Mouse (Mus musculus): Measurements from ENCODE around the gene Foxp3.

Foxp3 gene

DNA sequence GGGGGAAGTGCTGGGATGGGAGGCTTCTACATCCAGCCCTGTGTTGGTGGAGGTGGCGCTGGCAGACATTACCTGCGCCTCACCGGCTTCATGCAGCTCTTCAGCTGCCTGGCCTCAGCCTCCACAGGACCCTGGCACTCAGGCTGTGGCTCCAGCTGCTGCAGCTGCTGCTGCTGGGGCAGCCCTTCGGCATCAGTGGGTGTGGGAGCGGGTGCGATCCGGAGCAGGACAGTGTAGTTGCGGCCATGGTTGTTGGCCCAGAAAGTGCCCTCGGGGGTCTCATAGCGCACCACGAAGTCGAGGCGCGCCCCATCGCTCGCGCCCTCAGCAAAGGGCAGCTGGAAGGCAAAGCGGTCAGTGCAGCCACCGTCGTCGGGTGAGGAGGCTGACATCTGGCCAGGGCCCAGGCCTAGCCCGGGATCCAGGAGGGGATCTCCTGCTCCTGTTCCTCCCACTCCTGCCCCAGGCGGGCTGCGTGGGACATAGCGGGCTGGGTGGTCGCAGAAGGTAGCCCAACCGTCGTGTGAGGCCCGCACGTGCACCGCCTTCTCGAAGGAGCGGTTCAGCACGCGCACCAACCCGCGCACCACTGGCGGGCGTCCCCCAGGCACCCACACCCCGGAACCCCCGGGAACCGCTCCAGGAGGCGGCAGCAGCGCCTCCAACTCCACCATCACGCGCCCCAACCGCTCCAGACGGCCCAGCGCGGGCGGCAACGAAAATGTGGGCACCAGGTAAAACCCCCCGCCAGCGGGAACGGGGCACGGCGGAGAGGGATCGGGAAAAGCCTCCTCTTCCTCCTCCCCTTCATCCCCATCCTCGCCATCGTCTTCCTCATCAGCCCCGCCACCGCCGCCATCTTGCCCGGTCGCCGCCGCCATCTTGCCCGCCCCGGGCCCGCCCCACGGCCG lies at the start of gene Foxp3:
TSS of gene Foxp3 (plus strand) at position 469 of the 911 bp plus-strand sequence.
- no peak for DNase-seq (ENCODE audit: low spot score)

DNA sequence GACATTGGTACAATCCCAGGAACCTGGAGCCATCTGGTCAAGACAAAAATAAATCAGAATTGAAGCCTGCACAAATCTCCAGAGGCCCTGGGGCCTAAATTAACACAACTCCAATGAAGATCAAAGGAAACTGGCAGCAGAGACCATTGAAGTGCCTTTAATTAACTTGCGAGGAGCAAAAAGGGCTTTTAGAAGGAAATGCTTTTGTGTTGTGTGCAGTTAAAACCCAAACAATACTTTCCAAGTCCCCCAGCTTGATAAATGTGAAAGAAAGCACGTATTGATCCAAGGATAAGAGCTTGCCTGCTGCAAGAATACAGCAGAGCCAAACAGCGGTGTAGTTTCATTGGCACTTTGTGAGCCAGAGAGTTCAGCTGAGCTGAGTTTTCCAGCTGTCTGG lies 48.5 kb upstream of the Foxp3 start:
- no peak for DNase-seq (ENCODE audit: low spot score)

DNA sequence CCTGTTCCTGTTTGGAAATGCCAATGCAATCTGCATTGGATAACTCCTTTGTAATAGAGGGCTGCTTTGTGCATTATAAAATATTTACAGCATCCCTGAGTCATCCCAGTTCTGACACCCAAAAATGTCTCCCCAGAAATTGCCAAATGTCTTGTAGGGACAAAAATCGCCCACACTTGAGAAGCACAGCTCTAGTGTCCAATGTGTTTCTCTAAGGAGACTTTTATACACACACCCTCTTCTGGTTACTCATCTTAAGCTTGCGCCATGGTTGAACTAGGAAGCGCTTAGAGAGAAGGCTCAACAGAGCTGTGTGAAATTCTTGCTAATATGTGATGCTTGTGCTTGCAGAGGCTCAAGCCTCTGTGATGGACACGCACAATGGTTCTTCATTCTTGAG lies 20.0 kb upstream of the Foxp3 start:
- no peak for DNase-seq (ENCODE audit: low spot score)

DNA sequence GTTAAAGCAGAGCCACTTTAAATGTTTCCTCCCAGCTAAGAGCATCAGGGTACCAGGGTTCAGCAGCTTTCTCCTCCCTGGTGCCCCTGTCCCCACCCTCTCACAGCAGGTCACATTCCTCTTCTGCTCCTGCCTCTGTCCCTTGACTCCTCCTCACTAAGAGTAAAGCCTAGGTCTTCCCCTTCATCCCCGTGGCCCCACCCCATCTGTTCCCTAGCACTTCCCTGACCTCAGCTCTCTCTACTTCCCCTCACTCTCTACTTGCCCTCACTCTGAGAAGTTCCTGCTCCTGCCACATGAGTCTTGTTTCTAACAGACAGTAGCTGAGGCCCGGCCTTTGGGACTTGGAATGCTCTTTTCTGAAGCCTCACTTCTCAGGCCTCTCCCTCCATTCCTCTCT lies 10.4 kb upstream of the Foxp3 start:
- no peak for DNase-seq (ENCODE audit: low spot score)

DNA sequence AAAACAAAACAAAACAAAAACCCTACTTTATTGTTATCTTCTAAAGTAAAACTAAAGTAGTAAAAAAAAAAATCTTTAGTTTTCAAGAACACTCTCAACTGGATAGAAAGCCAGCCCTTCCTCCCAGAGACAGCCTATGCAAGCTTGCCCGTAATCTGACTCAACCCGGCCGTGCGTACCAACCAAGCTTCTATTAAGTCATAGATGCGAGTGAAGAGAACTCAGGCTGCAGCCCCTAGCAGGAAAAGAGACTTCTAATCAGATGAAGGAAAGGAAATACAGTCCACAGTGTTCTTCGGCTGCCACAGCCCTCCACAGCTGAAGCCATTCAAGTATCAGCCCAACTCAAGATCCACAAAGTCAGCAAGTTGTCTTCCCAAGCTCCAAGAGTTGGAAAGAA lies 7.1 kb upstream of the Foxp3 start:
- DNase-seq (ENCODE audit: low spot score), result no peak

DNA sequence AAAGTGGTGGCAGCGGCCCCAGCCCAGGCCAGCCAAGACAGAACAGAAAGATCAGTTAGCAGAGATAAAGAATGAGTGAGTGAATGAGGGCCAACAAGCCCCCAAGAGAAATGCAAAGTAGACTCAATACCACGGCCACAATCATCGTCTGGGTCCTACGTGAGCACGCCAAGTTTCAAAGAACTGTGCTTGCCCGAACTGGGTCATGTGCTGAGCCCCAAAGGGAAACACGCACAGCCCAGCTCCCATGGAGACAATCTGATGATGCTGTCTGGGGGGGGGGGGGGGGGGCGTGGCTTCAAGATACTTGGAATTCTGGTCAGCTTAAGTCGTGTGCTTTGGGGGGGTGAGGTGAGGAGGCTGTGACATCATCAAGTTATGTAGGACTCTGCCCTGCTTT lies 6.0 kb upstream of the Foxp3 start:
- DNase-seq (ENCODE audit: low spot score), result no peak

DNA sequence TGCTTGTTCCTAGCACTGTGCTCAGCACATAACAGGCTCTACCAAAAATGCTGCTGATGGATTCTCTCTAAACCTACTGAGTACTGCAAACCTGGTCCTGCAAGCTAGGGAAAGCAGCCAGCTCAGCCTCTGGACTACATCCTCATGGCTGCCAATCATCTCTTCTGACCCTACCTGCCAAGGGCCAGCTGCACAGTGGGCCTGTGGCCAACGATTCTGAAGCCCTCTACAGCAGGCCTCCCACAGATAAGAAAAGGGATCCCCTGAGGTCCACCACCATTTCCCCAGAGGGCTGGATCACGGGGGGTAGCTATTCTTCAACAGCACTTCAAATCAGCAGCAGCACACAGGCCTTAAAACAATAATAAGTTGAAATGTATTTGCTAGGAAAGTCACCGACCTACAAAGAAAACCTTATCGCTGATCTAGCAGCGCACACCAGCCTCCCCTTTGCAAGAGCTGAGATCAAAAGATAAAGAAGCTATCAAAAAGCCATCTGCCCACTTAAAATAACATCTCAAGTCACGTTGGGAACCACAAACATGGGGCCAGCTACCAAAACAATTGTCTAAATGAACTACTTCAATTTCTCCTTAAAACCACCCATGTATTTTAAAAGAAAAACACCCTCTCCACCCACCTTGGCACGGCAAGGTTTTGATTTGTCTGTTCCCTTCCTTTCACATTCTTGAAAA lies 2.8 kb upstream of the Foxp3 start:
- no peak for DNase-seq (ENCODE audit: low spot score)

DNA sequence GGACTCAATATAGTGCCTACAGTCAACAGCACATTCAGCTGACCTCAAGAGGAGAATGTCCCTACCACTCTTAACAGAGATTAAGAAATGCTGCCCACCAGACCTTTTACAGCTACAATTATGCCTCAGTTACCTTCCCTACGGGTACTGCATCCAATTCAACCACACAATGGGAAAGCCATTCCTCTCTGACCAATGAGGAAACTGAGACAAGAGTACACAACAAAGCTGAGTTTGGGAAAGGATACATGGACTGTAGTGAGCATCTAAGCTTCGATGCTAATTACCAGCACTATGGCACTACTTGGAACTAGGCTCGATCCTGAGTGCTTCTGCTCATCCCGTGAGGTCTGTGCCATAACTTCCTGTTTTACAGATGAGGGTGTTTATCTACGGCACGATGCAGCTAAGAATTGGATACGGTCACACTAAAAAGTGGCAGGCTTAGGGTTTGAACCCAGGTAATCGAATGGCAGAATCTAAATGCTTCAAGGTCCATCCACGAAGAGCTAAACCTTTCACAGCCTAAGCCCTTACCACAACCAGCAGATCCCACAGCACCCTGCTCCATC lies 1.8 kb upstream of the Foxp3 start:
- no peak for DNase-seq (ENCODE audit: low spot score)

DNA sequence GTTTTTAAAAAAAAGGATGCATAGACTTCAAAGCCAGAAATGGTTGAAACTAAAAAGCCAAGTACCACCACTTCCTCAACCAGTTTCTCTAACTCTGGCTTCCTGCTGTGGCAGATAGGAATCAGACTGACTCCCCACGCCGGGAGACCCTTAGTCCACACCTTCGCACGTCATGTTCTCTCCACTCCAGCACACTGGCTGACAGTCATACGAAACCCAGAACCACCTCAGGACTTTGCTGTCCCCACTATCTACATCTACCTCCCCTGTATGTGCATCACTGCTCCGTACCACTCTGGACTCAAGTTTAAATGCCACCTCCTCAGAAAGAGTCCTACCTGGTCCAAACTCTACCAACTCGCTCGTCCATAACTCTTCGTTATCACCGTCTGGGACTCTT lies 978 bp upstream of the Foxp3 start:
- no peak for DNase-seq (ENCODE audit: low spot score)

DNA sequence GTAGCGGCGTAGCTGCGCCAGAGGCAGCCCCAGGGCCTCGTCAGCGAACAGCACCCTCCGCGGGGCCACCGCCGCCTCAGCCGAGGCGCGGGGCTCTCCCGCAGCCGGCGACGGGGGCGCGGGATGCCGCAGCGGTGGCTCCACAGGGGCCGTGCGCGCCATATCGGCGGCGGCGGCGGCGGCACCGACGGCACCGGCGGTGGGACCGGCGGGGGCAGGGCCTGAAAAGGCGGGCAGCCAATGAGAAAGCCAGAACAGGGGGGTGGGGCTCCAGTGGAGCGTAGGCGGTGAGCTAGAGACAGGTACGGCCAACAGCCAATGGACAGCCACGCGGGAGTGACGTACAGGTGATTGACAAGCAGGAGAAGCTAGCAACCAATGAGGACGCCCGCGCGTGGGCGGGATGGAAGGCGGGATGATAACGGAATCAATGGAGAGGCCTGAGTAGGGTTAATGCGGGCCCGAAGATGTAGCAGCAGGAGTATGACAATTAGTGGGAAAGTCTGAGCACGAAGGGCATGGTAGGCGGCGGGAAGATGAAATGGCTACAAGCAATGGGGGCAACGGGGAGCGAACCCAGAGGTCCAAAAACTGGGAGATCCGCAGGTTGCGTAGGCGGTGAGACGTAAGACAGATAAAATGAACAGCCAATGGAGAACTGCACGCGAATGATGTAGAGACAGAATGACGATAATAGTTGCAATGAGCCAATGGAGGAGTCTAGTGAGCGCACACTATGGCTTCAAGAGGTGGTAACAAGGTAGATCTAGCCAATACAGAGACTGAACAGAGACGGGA lies 842 bp downstream of the Foxp3 start, which contains the start of gene Ppp1r3f:
TSS of gene Ppp1r3f (minus strand) at position 197 of the 798 bp plus-strand sequence.
- peak; percentile 98 for DNase-seq (ENCODE audit: low spot score)

DNA sequence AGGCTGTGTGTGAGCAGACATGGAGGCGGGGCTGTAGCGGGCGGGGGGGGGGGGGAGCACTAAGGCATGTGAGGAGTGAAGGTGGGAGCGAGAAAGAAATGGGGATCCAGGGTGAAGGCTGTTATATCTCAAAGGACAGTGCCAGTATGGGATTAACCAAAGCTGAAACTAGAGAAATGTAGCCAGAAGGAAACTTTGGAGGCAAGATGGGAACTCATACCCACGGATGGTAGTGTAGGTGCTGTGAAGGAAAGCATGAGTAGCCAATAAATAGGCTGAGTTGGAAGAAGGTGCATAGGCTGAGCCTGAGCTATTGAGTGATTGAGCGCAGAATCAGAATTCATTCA lies 1.4 kb downstream of the Foxp3 start:
- DNase-seq (ENCODE audit: low spot score), result no peak

DNA sequence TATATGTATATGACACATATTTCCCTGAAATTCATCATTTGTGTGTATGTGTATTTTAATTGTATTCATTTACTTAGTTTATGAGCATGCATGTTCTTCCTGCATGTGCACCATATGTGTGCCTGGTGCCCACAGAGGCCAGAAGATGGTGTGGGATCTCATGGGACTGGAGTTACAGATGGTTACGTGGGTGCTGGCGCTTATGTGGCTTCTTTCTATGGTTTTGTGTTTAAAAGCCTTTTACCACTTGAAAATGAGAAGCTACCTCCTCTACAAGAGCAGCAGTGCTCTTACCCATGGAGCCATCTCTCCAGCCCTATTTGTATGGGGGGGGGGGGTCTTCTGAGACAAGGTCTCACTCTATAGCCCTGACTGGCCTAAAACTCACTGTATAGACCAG lies 7.7 kb downstream of the Foxp3 start:
- DNase-seq (ENCODE audit: low spot score), result no peak

DNA sequence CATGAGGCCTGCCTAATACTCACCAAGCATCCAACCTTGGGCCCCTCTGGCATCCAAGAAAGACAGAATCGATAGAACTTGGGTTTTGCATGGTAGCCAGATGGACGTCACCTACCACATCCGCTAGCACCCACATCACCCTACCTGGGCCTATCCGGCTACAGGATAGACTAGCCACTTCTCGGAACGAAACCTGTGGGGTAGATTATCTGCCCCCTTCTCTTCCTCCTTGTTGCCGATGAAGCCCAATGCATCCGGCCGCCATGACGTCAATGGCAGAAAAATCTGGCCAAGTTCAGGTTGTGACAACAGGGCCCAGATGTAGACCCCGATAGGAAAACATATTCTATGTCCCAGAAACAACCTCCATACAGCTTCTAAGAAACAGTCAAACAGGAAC lies 10.4 kb downstream of the Foxp3 start:
- DNase-seq (ENCODE audit: low spot score), result no peak

DNA sequence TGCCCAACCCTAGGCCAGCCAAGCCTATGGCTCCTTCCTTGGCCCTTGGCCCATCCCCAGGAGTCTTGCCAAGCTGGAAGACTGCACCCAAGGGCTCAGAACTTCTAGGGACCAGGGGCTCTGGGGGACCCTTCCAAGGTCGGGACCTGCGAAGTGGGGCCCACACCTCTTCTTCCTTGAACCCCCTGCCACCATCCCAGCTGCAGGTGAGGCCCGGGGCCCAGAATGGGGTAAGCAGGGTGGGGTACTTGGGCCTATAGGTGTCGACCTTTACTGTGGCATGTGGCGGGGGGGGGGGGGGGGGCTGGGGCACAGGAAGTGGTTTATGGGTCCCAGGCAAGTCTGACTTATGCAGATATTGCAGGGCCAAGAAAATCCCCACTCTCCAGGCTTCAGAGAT lies 12.9 kb downstream of the Foxp3 start:
- no peak for DNase-seq (ENCODE audit: low spot score)

DNA sequence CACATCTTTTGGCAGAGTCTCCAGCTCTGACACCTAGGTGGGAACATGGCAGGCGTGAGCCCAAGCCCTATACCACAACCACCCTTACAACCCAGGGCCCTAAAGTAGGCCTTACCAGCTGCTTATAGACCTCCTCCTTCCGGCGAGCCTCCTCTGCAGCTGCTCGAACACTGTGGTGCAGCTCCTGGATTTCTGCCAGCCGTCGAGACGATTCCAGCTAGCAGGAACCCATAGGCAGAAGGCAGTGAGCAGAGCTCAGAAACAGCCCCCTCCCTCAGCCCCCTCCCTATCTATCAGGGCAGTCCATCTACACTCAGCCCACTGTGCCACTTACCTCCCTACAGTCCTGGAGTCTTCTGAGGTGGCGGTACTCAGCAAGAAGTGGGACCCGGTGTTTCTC lies 21.9 kb downstream of the Foxp3 start:
- no peak for DNase-seq (ENCODE audit: low spot score)

DNA sequence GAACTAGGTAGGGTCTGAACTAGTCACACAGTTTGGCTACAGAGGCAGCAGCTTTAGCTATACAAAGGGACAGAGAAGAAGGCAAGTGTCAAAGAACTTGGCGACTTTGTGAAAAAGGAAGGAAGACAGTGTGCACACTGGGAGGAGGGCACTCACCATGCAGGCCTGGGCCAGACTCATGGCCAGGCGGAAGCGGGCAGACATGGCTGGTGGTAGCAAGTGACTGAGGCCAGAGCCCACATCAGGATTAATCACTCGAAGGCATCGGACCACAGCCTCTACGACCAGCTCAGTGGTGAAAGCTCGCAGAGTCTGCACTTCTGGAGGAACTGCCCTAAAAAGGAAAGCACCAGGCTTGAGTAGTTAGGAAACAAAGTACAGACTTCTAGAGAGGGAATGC lies 30.6 kb downstream of the Foxp3 start:
- no peak for DNase-seq (ENCODE audit: low spot score)

DNA sequence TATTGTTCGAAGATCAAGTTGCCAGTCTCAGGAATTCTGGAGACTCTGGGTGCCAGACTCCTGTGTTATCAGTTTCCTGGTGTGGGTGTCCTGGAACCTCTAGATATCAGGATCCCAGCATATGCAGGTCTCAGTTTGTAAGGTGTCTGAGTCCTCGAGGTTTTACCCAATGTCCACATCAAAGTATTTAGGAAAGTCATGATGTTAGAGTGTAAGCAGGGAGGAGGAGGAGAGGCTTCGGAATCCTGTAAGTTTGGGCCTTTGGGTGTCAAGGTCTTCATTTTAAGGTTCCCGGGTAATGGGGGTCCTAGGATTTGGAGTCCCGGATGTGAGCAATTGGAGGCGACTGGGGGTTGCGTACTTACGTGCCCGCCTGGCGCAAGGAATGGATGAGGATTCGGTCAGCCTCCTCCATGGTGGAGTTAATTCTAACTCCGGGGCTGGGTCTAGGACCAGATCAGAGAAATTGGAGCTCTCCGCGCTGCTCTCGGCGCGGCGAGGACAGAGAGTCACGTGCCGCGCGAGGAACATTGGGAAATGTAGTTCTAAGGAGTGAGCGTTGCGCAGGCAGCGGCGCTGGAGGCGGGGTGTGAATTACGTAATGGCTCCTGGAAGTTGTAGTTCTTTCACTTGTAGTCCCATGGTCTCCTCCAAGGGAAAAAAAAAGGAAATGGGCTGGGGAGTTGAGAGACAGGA lies 31.6 kb downstream of the Foxp3 start, which contains the start of gene Ccdc22:
TSS of gene Ccdc22 (minus strand) at position 639 of the 696 bp plus-strand sequence.
- peak; percentile 75 for DNase-seq (ENCODE audit: low spot score)

DNA sequence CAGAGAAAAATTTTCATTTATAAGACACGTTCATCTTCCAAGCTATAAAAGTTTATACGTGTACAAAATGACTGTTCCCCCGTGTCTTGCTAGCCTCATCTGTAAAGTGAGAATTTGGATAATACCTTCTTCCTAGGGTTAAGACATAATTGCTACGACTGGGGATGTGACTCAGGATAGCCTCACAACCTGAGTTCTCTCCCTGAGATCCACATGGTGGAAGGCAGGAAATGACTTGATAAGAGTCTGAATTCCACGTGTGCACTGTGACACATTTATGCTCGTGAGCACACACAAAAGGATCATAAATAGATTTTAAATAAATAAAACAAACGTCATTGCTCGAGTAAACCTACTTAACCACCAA lies 32.1 kb downstream of the Foxp3 start:
- no peak for DNase-seq (ENCODE audit: low spot score)

DNA sequence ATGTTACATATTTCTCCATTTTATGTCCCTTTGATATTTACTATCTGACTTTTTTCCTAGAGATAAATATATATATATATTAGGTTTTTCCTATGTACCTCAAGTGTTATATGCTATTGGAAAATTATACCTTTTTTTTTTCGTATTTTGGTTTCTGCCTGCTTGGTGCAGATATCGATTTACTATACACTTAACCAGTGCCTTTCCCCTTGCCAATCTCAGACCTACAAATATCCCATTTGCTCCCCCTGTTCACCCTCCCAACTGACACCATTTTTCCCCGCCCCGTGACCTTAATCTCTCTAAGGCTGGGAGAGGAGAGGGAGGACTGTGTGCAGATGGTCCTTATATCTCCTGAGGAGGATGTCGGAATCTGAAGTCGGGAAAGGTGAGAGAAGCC lies 33.3 kb downstream of the Foxp3 start, which contains the start of gene Cacna1f:
TSS of gene Cacna1f (plus strand) at position 301 of the 400 bp plus-strand sequence.
- no peak for DNase-seq (ENCODE audit: low spot score)

DNA sequence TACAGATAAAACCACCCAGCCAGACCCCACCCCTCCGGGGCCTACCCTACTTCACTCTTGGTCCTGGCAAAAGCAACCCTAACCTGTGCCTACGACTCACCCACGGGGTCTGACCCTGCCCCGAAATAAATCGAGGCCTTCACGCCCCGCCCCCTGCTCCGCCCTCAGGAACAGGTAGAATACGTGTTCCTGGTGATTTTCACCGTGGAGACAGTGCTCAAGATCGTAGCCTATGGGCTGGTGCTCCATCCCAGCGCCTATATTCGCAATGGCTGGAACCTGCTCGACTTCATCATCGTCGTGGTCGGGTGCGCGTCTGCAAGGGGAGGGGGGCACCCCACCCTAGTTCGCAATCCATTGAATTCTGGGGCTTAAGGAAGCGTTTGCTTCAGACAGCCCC lies 36.6 kb downstream of the Foxp3 start:
- no peak for DNase-seq (ENCODE audit: low spot score)

DNA sequence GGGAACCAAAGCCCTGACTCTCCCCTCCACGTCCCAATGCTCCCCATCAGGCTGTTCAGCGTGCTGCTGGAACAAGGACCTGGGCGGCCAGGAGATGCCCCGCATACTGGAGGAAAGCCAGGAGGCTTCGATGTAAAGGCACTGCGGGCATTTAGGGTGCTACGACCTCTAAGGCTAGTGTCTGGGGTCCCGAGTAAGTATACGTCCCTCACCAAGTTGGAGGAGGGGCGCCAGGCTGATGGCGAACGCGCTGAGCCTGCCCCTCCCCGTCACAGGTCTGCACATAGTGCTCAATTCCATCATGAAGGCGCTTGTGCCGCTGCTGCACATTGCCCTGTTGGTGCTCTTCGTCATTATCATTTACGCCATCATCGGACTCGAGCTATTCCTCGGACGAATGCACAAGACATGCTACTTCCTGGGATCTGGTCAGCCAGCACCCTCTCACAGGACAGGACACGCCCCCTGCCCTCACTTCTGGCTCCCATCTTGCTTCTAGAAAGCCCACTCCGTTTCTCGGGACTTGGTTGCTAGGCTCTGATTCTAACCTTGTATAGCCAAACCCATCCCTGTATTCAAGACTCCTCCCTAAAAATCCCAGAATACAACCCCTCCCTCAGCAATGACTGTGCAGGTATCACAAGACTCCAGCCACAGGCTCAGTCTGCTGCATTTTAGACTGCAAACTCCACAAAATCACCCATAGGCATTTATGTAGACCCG lies 37.3 kb downstream of the Foxp3 start:
- DNase-seq (ENCODE audit: low spot score), result no peak
